Mouse (Mus musculus) liver, adult 2 months (tissue): ENCODE results near the gene Carnmt1.

Experiments
- CTCF ChIP-seq: fragments of 200-500 bp; IDR thresholded peaks from 2 replicates; pipeline ENCODE4 v1.5.1; 2011; ENCODE audit warnings: low read depth, low read length, control low read depth
- POLR2A ChIP-seq: fragments of 200-500 bp; IDR thresholded peaks from 2 replicates; pipeline ENCODE4 v1.6.1; 2011; ENCODE audit warnings: low read length, control low read depth; ENCODE audit not compliant: insufficient read depth; ENCODE audit errors: extremely low read depth

DNA sequence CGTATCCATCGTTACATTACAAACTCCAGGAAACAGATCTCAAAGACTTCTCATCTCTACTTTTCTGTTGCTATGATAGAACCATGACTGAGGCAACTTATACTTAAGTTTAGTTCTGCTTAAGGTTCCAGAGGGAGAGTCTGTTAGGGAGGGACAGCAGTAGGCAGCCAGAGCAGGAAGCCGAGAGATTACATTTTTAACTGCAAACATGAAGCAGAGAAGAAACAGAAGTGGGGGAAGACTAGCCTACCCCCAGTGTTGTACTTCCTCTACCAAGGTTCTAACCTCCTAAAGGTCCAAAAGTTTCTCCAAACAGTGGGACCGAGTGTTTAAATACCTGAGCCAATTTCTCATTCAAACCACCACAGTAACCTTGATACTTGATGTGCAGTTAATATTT is 65.3 kb downstream of the Carnmt1 start:
- TF ChIP-seq CTCF (no peak), POLR2A (no peak)
